Mouse (Mus musculus) midbrain, postnatal 0 days (tissue): Measurements from ENCODE around the gene Ctr9. TPM values are rescaled to one million over a fixed set of nuclear protein-coding genes. Genes with fewer than 3 reads are reported as not detected.

Experiments used
- ATAC-seq: fragments of 200-750 bp; cut with Nextera tagmentation; 2 replicates; pipeline ENCODE4 v1.8.0; 2017; ENCODE audit warnings: moderate number of reproducible peaks, mild to moderate bottlenecking, moderate TSS enrichment, moderate library complexity; ENCODE audit not compliant: low FRiP score
- DNase-seq: peaks from one replicate; pipeline ENCODE4 v3.0.0-alpha.2; 2015; ENCODE audit warnings: low spot score
- H3K27ac ChIP-seq: fragments of 300-500 bp; sonication (generic); 2 replicates; pipeline ENCODE4 v1.5.1; 2014; ENCODE audit warnings: low read depth, mild to moderate bottlenecking, low read length, mixed read lengths
- H3K27me3 ChIP-seq: fragments of 300-500 bp; sonication (generic); 2 replicates; pipeline ENCODE4 v1.6.1; 2014; ENCODE audit warnings: low read length, control low read depth, mixed read lengths; ENCODE audit not compliant: insufficient read depth
- H3K36me3 ChIP-seq: fragments of 300-500 bp; sonication (generic); 2 replicates; pipeline ENCODE4 v1.6.1; 2014; ENCODE audit warnings: low read length, control low read depth, mixed read lengths; ENCODE audit not compliant: insufficient read depth
- H3K4me1 ChIP-seq: fragments of 300-500 bp; sonication (generic); 2 replicates; pipeline ENCODE4 v1.6.1; 2014; ENCODE audit warnings: mild to moderate bottlenecking, control low read depth, antibody characterized with exemption, low read length, mixed read lengths; ENCODE audit not compliant: insufficient read depth
- H3K4me2 ChIP-seq: fragments of 300-500 bp; sonication (generic); 2 replicates; pipeline ENCODE4 v1.6.1; 2014; ENCODE audit warnings: low read depth, mild to moderate bottlenecking, low read length, mixed read lengths; ENCODE audit not compliant: poor library complexity, severe bottlenecking
- H3K4me3 ChIP-seq: fragments of 300-500 bp; sonication (generic); 2 replicates; pipeline ENCODE4 v1.5.1; 2014; ENCODE audit warnings: low read depth, mild to moderate bottlenecking, low read length, moderate library complexity
- H3K9ac ChIP-seq: fragments of 300-500 bp; sonication (generic); replicated peaks from 2 replicates; pipeline ENCODE4 v1.6.1; 2014; ENCODE audit warnings: mild to moderate bottlenecking, low read length, moderate library complexity, mixed read lengths; ENCODE audit not compliant: poor library complexity, severe bottlenecking
- H3K9me3 ChIP-seq: fragments of 300-500 bp; sonication (generic); 2 replicates; pipeline ENCODE4 v1.6.1; 2016; ENCODE audit warnings: low read length, control low read depth
- CTCF ChIP-seq: IDR thresholded peaks from 2 replicates; pipeline ENCODE4 v1.5.1; 2016; ENCODE audit warnings: antibody characterized with exemption, mild to moderate bottlenecking
- WGBS: fragments of 180-500 bp; shearing (Covaris S2); extraction: QIAGEN DNeasy Blood & Tissue Kit; methylation state at CpG from one replicate; pipeline ENCODE4 v1.1.7; 2014; 5-methylcytosine and 5-hydroxymethylcytosine counted together
- polyA plus RNA-seq: library from polyadenylated mRNA; unstranded; fragments of >200 nt; fragmentation: Nextera tagmentation; extraction: Ambion mirVana; gene quantifications from 2 replicates; pipeline ENCODE4 v1.2.1, GENCODE M21; 2015
- total RNA-seq: library from RNA; depleted of rRNA; stranded (reverse); fragments of >200 nt; gene quantifications from 2 replicates; pipeline ENCODE4 v1.2.3, GENCODE M21; 2014; rRNA removed

Ctr9 gene
- total RNA-seq (38.7 and 50.3 TPM in 2 replicates), polyA plus RNA-seq (59.5 and 63.3 TPM in 2 replicates)

GRCm38 (mm10) chr7:111028281-111029045, at the start of gene Ctr9:
Ctr9 (plus strand) TSS chr7:111028951.
- H3K4me2 ChIP-seq: peak within 1 kb of the TSS; percentile 64
- no peaks in the 10 kb centered on the region for H3K27me3 ChIP-seq
- no peak for TF ChIP-seq CTCF
- ATAC-seq (peak; percentile 97), DNase-seq (peak; percentile 94)
- peaks cover 3% of the 10 kb centered on the region; the same call in 1 of the 2 replicates for H3K36me3 ChIP-seq
- 5% methylated on average over 45 of the region's 45 CpGs for WGBS
- peak within 1 kb of the TSS; percentile 94 for H3K27ac ChIP-seq
- peak within 1 kb of the TSS; percentile 59 for H3K4me3 ChIP-seq
- peaks cover 5% of the 10 kb centered on the region; the same call in 1 of the 2 replicates for H3K4me1 ChIP-seq
- peak within 1 kb of the TSS; percentile 73 for H3K9ac ChIP-seq
- H3K9me3 ChIP-seq: no peaks in the 10 kb centered on the region

GRCm38 (mm10) chr7:110981036-110981435, 47.7 kb upstream of the Ctr9 start:
- Histone ChIP-seq H3K4me3 (no peak overlapping the region), H3K4me1 (no peaks in the 10 kb centered on the region), H3K9ac (no peak overlapping the region), H3K27me3 (no peaks in the 10 kb centered on the region), H3K4me2 (no peak overlapping the region), H3K36me3 (no peaks in the 10 kb centered on the region), H3K9me3 (no peaks in the 10 kb centered on the region), H3K27ac (no peak overlapping the region)
- no peak for DNase-seq
- WGBS: 73% methylated on average over 8 of the region's 8 CpGs
- TF ChIP-seq CTCF: no peak
- ATAC-seq: no peak

- Histone ChIP-seq H3K4me3 (no peak within 1 kb of the TSS), H3K4me1 (no peaks in the 10 kb centered on the region), H3K27me3 (no peaks in the 10 kb centered on the region), H3K36me3 (no peaks in the 10 kb centered on the region), H3K9me3 (no peaks in the 10 kb centered on the region), H3K27ac (no peak within 1 kb of the TSS), H3K9ac (no peak within 1 kb of the TSS), H3K4me2 (no peak within 1 kb of the TSS)
- no peak for TF ChIP-seq CTCF
- peak; percentile 17 for DNase-seq
- 59% methylated on average over 7 of the region's 7 CpGs for WGBS
- no peak for ATAC-seq
These were observed 46.6 kb upstream of the Ctr9 start, which contains the start of gene Mrvi1 for GRCm38 (mm10) chr7:110982053-110982705. Mrvi1 (minus strand) TSS chr7:110982461.

- DNase-seq: peak; percentile 22
- peak; percentile 56 for TF ChIP-seq CTCF
- ATAC-seq: no peak
- H3K9me3 ChIP-seq: no peaks in the 10 kb centered on the region
- no peak overlapping the region for H3K9ac ChIP-seq
- no peaks in the 10 kb centered on the region for H3K27me3 ChIP-seq
- H3K4me3 ChIP-seq: no peak overlapping the region
- WGBS: 63% methylated on average over 4 of the region's 4 CpGs
- H3K4me2 ChIP-seq: no peak overlapping the region
- no peaks in the 10 kb centered on the region for H3K36me3 ChIP-seq
- no peak overlapping the region for H3K27ac ChIP-seq
- H3K4me1 ChIP-seq: no peaks in the 10 kb centered on the region
These were observed 46.0 kb upstream of the Ctr9 start for GRCm38 (mm10) chr7:110982764-110983163.

- no peak for ATAC-seq
- H3K9me3 ChIP-seq: no peaks in the 10 kb centered on the region
- WGBS: 68% methylated on average over 5 of the region's 5 CpGs
- no peak overlapping the region for H3K27ac ChIP-seq
- H3K36me3 ChIP-seq: no peaks in the 10 kb centered on the region
- no peak overlapping the region for H3K4me2 ChIP-seq
- H3K4me3 ChIP-seq: no peak overlapping the region
- no peaks in the 10 kb centered on the region for H3K27me3 ChIP-seq
- no peaks in the 10 kb centered on the region for H3K4me1 ChIP-seq
- TF ChIP-seq CTCF: no peak
- no peak for DNase-seq
- H3K9ac ChIP-seq: no peak overlapping the region
These were observed 45.1 kb upstream of the Ctr9 start for GRCm38 (mm10) chr7:110983621-110984020.
